Mouse (Mus musculus): ENCODE results near the gene 1700001L19Rik. TPM values are rescaled to one million over a fixed set of nuclear protein-coding genes. Genes with fewer than 3 reads are reported as not detected.

Gene 1700001L19Rik
- not detected for total RNA-seq (2023)

GRCm38 (mm10) chr13:68597199-68597598 lies at the start of gene 1700001L19Rik:
Gene 1700001L19Rik (plus strand): TSS chr13:68597421.

GRCm38 (mm10) chr13:68581747-68582516 lies 15.3 kb upstream of the 1700001L19Rik start, which contains the start of the genes Mtrr and Fastkd3:
Gene Mtrr (minus strand): TSS chr13:68582149.
Gene Fastkd3 (plus strand): TSS chr13:68582234.

Other genes with a start within 250 kb of the 1700001L19Rik start
- 10 to 100 TPM; 25.9 to 28.5 TPM for gene Mtrr, start 15.3 kb upstream of the 1700001L19Rik start, total RNA-seq (2023)
- 10 to 100 TPM; 14.3 to 15.6 TPM for gene Fastkd3, start 15.2 kb upstream of the 1700001L19Rik start, total RNA-seq (2023)